Mouse (Mus musculus) stomach, postnatal 0 days (tissue): ENCODE measurements around the gene Mgat1.

Experiments used
- CTCF ChIP-seq: IDR thresholded peaks from 2 replicates; pipeline ENCODE4 v1.5.1; 2016; ENCODE audit warnings: antibody characterized with exemption, low read depth, mild to moderate bottlenecking, moderate library complexity
- EP300 ChIP-seq: optimal IDR thresholded peaks from 2 replicates; pipeline ENCODE3; 2016; ENCODE audit warnings: antibody characterized with exemption

GRCm38 (mm10) chr11:49249811-49250421 is 5.9 kb downstream of the Mgat1 start:
- no peak for TF ChIP-seq EP300
- TF ChIP-seq CTCF = no peak
